Mouse (Mus musculus) megakaryocyte progenitor cell, adult 5-6 weeks (primary cell): Measurements from ENCODE around the gene Ugdh. TPM values are rescaled to one million over a fixed set of nuclear protein-coding genes. Genes with fewer than 3 reads are reported as not detected.

Source experiments
- ATAC-seq: replicated peaks from 2 replicates; pipeline ENCODE4 v1.8.0; 2016; ENCODE audit warnings: mild to moderate bottlenecking, moderate TSS enrichment, inconsistent platforms; ENCODE audit not compliant: poor library complexity
- total RNA-seq, 2 experiments: library from RNA; stranded (forward) in 1 of 2; stranded (reverse) in 1 of 2; fragments of 157-497, 149-512 nt in 1 of 2; fragments of 200-1000 nt in 1 of 2; gene quantifications; 2 replicates each; pipeline versions ENCODE4 v1.2.3 to v1.2.4; 2015 to 2017

The Ugdh gene
- 48.0 and 52.4 TPM in 2 replicates for total RNA-seq (2015)
- 78.9 and 80.5 TPM in 2 replicates for total RNA-seq (2017)

GRCm38 (mm10) chr5:65435806-65436561 is at the start of gene Ugdh:
TSS of gene Ugdh (minus strand) at chr5:65435949.
- ATAC-seq = peak; percentile 95

GRCm38 (mm10) chr5:65482996-65483395 is 47.2 kb upstream of the Ugdh start:
- no peak for ATAC-seq

DNA sequence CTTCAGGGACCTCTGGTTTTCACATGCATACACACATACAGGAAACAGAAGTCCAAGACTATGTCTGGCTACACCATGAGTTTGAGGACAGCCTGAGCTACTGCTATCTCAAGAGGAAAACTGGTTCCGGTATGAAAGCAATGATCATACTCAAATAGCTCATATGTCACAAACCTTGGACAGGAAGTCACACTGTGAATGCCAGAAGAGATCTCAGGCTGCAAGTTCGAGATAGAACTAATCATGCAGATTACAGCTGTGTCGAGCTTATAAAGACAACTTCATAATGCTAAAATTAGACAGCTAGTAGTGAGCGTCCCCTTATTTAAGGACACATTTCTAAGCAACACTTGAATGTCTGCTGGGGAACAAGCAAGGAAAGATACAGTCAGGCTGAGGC is 44.8 kb upstream of the Ugdh start:
- ATAC-seq = peak; percentile 62

DNA sequence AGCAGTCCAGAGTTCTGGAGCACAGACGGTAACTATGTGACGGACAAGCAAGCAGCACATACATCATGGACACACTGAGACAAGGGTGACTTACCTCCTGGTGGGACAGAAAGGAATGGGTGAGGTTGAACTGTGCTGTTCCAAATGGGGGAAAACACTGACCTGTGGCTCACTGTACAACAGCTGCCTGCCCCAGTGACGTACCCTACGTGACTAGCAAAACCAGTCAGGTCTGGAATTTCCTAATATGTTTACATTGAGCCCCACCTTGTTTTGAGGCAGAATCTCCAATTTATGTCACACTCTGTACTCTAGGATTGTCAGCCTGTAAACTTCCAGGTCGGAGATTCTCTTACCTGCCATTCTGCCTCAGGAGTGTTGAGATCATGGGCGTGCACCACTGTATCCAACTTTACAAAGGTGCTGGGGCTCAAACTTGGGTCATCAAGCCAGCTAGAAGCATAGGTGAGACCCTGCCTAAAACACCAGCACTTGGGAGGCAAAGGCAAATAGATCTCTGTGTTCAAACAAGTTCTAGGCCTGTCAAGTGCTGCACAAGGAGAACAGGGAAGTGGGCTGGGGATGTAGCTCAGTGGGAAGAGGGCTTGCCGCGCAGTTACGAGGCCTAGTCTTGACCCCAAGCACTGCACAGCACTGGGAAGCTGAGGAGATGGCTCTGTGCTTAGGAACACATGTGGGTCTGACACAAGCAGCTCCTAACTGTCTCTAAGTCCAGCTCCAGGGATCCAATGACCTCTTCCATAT is 44.1 kb upstream of the Ugdh start:
- 0 out of 2 replicates have a peak, but pooled peaks have one; percentile 1 for ATAC-seq

DNA sequence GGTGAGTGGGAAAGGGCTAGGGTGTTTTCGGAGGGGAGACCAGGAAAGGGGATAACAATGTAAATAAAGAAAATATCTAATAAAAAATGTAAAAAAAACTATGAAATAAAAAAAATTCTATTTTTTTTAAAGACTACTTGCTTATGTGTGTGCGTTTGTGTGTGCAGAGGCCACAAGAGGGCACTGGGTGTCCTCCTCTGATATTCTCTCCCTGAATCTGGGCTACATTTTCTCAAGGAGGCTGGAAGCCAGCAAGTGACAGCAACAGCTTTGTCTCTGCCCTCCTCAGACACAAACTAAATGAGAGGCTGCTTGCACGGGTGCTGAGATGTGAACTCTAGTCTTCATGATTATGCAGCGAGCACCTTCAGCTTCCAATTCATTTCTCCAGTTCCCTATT is 42.5 kb upstream of the Ugdh start:
- 0 out of 2 replicates have a peak, but pooled peaks have one; percentile 25 for ATAC-seq

GRCm38 (mm10) chr5:65476739-65477138 is 41.0 kb upstream of the Ugdh start:
- ATAC-seq = peak; percentile 51

GRCm38 (mm10) chr5:65475806-65476205 is 40.1 kb upstream of the Ugdh start:
- peak; percentile 51 for ATAC-seq

GRCm38 (mm10) chr5:65469766-65470165 is 34.0 kb upstream of the Ugdh start:
- no peak for ATAC-seq

- ATAC-seq = peak; percentile 50; the same call in 1 of the 2 replicates
Measured at GRCm38 (mm10) chr5:65466911-65467310, 31.2 kb upstream of the Ugdh start.

GRCm38 (mm10) chr5:65460361-65460760 is 24.6 kb upstream of the Ugdh start:
- no peak for ATAC-seq

DNA sequence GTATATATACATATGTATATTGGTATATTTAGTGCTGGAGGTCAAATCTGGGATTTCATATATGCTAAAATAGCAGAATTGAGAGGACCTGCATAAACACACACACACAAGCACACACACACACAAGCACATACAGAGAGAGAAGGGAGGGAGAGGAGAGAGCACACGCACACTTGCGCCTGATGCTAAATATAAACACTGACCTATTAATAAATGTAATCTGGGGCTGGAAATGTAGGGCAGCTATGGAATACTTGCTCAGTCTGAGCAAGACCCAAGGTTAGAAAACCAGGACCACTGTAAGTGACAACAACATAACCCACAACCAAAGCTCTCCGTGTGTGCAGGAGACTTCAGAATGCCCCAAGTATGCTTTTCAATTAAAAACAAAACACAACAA is 23.7 kb upstream of the Ugdh start:
- ATAC-seq = no peak

DNA sequence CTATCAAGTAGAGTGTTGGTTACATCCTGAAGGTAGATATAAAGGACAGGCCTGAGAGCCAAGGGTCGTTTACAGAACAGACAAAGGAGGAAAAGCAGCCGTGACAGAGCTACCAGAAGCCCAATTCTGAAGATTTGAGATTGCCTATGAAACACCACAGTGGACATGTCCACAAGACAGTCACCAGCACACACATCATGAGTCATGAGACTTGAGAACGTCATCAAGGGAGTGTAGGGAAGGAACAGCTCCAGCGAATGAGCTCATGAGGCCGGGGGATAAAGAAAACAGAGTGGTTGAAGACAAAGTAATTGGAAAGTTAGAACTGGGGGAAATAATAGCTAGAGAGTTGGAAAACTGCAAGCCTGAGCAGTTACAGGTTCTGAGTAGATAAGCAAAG is 22.1 kb upstream of the Ugdh start:
- ATAC-seq = no peak

DNA sequence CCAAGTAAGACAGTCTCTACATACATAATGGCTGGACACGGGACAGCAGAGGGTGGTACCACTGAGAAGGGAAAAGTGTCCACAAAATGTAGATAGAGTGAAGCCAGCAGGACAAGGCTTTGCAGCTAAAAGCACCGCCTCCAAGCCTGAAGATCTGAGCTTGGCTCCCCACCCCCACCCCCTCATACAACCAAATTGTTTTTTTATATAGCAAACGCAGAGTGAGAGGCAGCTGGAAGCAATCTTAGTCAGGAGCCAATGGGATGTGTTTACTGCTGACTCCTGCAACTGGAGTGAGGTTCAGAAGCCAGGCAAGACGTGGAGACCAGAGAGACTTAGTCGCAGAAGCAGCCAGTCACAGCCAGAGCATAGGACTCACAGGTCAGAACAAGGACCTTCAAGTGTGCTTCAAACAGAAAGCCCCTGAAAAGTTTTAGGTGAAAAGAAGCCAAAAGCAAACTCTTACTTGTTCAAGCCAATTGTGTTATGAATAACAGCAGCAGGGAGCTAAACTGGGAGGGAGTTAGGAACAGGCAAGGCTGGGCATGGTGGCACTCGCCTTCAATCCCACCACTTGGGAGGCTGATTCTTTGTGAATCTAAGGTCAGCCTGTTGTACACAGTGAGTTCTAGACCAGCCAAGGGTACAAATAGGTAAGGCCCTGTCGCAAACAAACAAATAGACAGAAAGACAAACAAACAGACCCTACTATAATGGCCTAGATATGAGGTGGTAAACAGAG is 21.5 kb upstream of the Ugdh start:
- no peak for ATAC-seq

- ATAC-seq = no peak
Measured at GRCm38 (mm10) chr5:65454771-65455170, 19.0 kb upstream of the Ugdh start.

- no peak for ATAC-seq
Measured at GRCm38 (mm10) chr5:65448941-65449340, 13.2 kb upstream of the Ugdh start.

- no peak for ATAC-seq
Measured at GRCm38 (mm10) chr5:65447826-65448225, 12.1 kb upstream of the Ugdh start.

- no peak for ATAC-seq
Measured at GRCm38 (mm10) chr5:65446756-65447155, 11.0 kb upstream of the Ugdh start.

- ATAC-seq = peak; percentile 50
Measured at GRCm38 (mm10) chr5:65444981-65445380, 9.2 kb upstream of the Ugdh start.

- no peak for ATAC-seq
Measured at GRCm38 (mm10) chr5:65438041-65438440, 2.3 kb upstream of the Ugdh start.

DNA sequence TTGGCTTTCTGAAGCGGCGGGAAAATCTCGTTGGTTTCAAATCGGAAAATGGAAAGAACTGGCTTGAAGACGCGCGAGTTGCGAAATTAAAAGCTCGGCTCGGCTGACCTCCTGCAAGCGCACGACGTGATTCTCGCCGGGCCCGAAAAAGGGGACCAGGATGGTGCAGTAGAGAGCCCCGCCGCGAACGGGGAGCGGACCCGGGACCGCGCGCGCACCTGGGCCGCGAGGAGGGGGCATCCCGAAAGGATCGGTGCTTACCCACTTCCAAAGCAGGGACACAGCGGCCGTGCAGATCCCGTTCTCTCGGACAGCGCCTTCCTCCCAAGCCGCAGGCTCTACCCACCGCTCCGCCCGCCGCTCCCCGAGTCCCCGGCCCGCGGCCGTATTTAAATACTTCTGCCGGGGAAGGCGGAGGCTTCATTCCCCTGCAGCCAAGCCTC is 365 bp downstream of the Ugdh start:
- peak; percentile 19 for ATAC-seq
